Mouse (Mus musculus): ENCODE data around the gene Galnt17. TPM values are rescaled to one million over a fixed set of nuclear protein-coding genes. Genes with fewer than 3 reads are reported as not detected.

The Galnt17 gene
- total RNA-seq (2017) = not detected in 2 replicates

GRCm38 (mm10) chr5:131308397-131308796 is at the start of gene Galnt17:
Gene Galnt17 (minus strand): TSS chr5:131308497.
- no peak for ATAC-seq (replicated peaks; ENCODE audit: low read depth, poor library complexity, severe bottlenecking)

- no peak for ATAC-seq (replicated peaks; ENCODE audit: low read depth, poor library complexity, severe bottlenecking)
These were observed 26.2 kb upstream of the Galnt17 start for GRCm38 (mm10) chr5:131334536-131334935.

- ATAC-seq (replicated peaks; ENCODE audit: low read depth, poor library complexity, severe bottlenecking) = no peak
These were observed 13.0 kb upstream of the Galnt17 start for GRCm38 (mm10) chr5:131321286-131321685.

GRCm38 (mm10) chr5:131319605-131320004 is 11.3 kb upstream of the Galnt17 start:
- no peak for ATAC-seq (replicated peaks; ENCODE audit: low read depth, poor library complexity, severe bottlenecking)

DNA sequence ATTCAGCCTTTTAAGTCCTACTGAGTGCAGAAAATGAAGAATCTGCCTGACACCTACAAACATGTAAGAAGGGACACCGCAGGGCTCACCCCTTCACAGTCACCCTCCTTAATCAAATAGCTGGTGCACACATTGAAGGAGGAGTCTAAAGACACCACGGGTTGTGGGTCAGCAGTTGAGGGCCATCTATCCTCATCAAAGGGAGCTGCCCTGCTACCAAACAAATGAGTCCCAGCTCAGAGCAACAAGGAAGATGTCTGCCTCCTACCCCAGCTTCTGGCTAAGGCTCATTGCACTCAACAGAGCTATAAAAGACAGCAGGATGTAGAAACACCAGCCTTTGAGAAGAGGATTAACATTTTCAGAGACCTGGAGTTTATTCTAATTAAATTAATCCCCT is 10.8 kb upstream of the Galnt17 start:
- ATAC-seq (replicated peaks; ENCODE audit: low read depth, poor library complexity, severe bottlenecking) = no peak

- ATAC-seq (replicated peaks; ENCODE audit: low read depth, poor library complexity, severe bottlenecking) = no peak
These were observed 6.7 kb upstream of the Galnt17 start for GRCm38 (mm10) chr5:131315016-131315415.

GRCm38 (mm10) chr5:131307656-131308151 is 593 bp downstream of the Galnt17 start:
- ATAC-seq (replicated peaks; ENCODE audit: low read depth, poor library complexity, severe bottlenecking) = no peak

GRCm38 (mm10) chr5:131306908-131307655 is 1.2 kb downstream of the Galnt17 start:
- no peak for ATAC-seq (replicated peaks; ENCODE audit: low read depth, poor library complexity, severe bottlenecking)

DNA sequence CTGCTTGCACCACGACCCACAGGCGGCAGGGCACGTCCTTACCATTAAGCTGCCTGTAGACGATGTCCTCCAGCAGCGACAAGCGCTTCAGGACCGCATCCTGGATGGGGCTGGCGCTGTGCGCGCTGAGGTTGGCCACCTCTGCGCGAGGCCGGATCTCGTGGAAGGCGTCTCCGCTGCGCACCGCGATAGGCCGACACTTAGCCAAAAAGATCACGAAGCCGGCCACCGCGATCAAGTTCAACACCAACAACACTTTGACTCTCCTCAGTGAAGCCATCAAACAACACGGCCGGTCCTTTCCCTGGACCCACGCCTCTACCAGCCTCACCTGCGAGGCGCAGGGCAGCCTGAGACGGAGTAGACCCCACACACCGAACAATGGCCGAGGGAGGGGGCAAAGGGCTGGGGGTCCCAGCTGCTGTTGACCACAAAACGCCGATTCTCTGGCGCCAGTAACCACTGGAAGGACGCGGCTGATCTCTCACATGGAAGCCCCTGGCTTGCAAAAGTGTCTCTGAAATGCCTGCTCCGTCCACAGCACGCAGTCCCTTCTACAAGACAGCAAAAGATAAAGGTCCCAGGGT is 1.9 kb downstream of the Galnt17 start:
- ATAC-seq (replicated peaks; ENCODE audit: low read depth, poor library complexity, severe bottlenecking) = no peak

- no peak for ATAC-seq (replicated peaks; ENCODE audit: low read depth, poor library complexity, severe bottlenecking)
These were observed 3.1 kb downstream of the Galnt17 start for GRCm38 (mm10) chr5:131305223-131305622.

GRCm38 (mm10) chr5:131301526-131301925 is 6.8 kb downstream of the Galnt17 start:
- no peak for ATAC-seq (replicated peaks; ENCODE audit: low read depth, poor library complexity, severe bottlenecking)

DNA sequence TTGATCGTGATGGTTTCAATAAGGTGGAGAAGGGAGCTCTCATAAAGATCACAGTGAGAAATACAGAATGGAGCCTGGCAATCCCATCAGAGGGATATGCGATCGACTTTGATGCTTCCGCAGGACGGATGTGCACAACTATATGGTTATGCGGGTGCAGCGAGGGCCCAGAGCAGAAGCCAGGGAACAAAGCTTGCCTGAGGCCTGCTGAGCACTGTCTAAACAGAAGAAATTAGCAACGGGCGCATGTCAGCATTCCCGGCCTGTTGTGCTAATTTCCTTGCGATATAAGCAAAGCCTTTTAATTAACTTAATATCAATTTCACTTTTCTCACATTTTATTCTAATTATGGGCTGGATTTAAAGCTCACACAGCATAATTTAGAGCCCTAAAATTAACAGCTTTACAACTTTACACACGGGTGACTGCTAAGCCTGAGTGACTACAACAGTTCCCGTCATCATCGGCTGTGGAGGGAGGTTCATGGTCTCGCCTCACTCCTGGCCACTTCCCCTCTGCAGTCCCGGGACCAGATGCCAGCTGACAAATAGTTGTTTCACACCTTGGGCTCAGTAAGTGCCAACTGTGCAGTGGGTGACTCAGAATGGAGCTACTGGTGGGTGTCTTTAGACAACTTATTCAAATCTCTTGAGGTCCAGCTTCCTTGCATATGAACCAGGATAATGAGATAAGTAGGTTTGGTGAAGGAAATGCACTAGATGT is 14.4 kb downstream of the Galnt17 start:
- ATAC-seq (replicated peaks; ENCODE audit: low read depth, poor library complexity, severe bottlenecking) = no peak

DNA sequence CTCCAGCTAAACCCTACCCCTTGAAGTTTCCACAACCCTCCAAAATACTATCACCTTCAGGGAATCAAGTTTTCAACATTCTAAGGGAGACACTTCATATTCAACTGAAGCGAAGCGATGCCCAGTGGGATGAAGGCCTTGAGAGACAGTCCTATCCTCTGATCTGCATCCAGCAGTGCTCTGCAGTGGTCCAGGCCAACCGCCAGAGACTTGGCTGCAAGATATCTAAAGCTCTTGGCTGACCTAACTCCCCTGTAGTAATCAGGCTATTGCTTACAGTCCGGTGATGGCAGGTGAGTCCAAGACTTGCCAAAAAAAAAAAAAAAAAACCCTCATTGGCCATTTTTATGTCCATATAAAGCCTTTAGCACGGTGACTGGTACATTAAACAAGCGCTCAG is 21.2 kb downstream of the Galnt17 start:
- ATAC-seq (replicated peaks; ENCODE audit: low read depth, poor library complexity, severe bottlenecking) = no peak

- no peak for ATAC-seq (replicated peaks; ENCODE audit: low read depth, poor library complexity, severe bottlenecking)
These were observed 21.6 kb downstream of the Galnt17 start for GRCm38 (mm10) chr5:131286680-131287079.

- no peak for ATAC-seq (replicated peaks; ENCODE audit: low read depth, poor library complexity, severe bottlenecking)
These were observed 27.9 kb downstream of the Galnt17 start for GRCm38 (mm10) chr5:131280349-131280748.

DNA sequence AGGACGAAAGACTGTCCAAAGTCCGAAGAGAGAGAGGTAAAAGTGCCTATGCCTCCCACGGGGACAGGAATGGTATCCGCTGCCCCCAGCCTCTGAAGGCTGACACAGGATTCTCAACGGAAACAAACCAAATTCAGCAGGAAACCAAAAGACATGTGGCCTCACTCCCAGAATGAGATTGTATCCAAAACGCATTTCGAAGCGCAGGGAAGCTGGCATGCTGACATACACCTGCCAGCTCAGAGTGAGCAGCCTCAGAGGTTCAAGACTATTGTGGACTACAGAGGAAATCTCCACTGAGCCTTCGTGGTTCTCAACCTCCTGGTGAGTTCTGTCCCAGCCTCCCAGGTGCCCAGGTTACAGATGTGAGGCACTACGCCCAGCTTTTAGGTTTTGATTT is 29.0 kb downstream of the Galnt17 start:
- no peak for ATAC-seq (replicated peaks; ENCODE audit: low read depth, poor library complexity, severe bottlenecking)

- ATAC-seq (replicated peaks; ENCODE audit: low read depth, poor library complexity, severe bottlenecking) = no peak
These were observed 31.1 kb downstream of the Galnt17 start for GRCm38 (mm10) chr5:131277227-131277626.

DNA sequence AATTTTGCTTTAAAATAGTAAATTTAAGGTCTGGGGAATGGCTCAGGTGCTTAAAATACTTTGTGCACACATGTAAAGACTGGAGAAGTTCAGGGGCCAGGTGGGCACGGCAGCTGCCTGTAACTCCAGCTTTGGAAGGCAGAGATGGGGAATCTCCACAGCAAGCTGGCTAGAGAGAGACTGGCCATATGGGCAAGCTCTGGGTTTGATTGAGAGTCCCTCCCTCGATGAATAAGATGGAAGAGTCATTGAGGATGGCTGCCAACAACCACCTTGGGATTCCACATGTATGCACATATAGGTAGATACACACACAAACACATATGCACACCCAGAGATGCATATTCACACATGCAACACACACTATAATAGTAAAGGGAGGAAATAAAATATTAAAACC is 42.0 kb downstream of the Galnt17 start:
- ATAC-seq (replicated peaks; ENCODE audit: low read depth, poor library complexity, severe bottlenecking) = no peak

GRCm38 (mm10) chr5:131264145-131264544 is 44.2 kb downstream of the Galnt17 start:
- no peak for ATAC-seq (replicated peaks; ENCODE audit: low read depth, poor library complexity, severe bottlenecking)

DNA sequence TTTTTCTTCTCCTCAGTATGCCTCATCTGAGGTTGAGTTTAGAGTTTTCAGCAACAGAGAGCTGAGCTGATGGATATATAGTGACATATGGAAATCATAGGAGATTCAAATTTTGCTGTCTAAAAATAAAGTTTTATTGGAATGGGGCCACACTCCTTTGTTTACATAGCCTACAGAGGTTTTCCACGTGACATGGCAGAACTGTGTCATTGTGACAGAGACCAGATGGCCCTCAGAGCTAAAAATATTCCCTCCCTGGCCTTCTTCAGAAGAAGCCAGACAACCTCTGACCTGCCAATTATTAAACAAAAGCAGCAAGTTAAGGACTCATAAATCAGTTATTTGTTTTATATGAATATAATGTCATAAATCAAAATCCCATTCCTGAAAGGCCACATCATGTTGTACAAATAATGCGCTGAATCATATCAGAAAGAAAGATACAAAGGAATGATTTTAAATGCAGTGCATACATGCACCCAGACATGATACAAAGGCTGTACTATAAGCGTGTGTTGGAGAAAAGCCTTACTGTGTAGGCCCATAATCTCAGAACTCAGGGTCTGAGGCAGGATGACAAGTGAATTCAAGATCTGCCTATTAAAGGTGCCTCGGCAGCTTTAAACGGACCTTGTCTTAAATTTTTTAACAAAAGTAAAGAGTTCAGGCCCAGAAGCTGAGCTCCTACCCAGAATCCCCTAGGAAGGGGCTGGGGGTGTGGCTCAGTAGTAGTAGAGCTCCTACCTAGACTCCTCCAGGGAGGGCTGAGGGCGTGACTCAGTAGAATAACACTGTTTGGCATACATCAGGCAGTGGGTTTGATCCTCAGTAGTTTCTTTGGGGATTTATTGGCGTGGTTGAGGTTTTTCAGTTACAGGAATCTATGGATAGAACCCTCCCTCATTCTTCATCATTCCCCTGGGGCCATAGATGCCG is 57.3 kb downstream of the Galnt17 start:
- no peak for ATAC-seq (replicated peaks; ENCODE audit: low read depth, poor library complexity, severe bottlenecking)

Measured in common myeloid progenitor, adult 5-6 weeks (primary cell).